ENCODE assay signal across 25 mouse cellular contexts in the genomic region with DNA sequence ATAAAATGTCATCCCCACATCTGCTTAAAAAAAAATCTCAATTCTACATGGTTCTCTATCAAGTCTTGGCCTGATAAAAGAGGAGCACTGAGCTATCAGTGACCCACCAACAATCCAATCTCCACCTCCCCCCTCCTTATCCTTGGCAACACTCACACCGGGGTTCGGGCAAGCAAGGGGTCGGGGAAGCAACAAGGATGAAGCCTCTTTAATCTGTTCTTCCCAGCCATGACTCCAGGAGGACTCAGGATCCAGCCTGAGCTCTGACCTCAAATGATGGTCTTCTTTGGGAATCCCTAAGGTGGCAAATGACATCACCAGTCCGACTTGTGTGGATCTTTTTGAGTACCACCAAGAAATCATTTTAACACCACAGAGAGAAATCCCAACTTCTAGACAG.
"Had no signal": no experiment of that assay in that cellular context is flagged by ENCODE, and none has a peak within 500 bp of the region (broad histone marks: within the 10 kb centered on the region; RNA-seq: fewer than 3 reads in every experiment).

No protein-coding gene starts in this region.

- DNase-seq: heart, postnatal 10 days; heart, postnatal 36 days; kidney, adult 11 months; kidney, adult 18-20 months; kidney, adult 2 months; kidney, adult 9 months; kidney, postnatal 14 days; kidney, postnatal 25 days; kidney, postnatal 36 days; kidney, postnatal 4 days; layer of hippocampus, adult 9-11 months; layer of hippocampus, postnatal 36 days had no signal

- H3K27me3 ChIP-seq: heart, embryonic 12.5 days; heart, embryonic 13.5 days; heart, embryonic 15.5 days; hindbrain, embryonic 12.5 days; hindbrain, embryonic 13.5 days; hindbrain, embryonic 15.5 days; intestine, embryonic 15.5 days; kidney, embryonic 15.5 days had no signal

- H3K4me1 ChIP-seq: heart, embryonic 12.5 days; heart, embryonic 13.5 days; heart, embryonic 15.5 days; hindbrain, embryonic 12.5 days; hindbrain, embryonic 15.5 days; intestine, embryonic 15.5 days had no signal

- H3K9me3 ChIP-seq: heart, embryonic 12.5 days; heart, embryonic 13.5 days; heart, embryonic 15.5 days; hindbrain, embryonic 12.5 days; hindbrain, embryonic 13.5 days; hindbrain, embryonic 15.5 days; intestine, embryonic 15.5 days; kidney, embryonic 15.5 days had no signal

- H3K9ac ChIP-seq: heart, embryonic 12.5 days; heart, embryonic 13.5 days; heart, embryonic 15.5 days; hindbrain, embryonic 12.5 days; hindbrain, embryonic 13.5 days; hindbrain, embryonic 14.5 days; hindbrain, embryonic 15.5 days; intestine, embryonic 15.5 days; kidney, embryonic 15.5 days had no signal

- H3K36me3 ChIP-seq: heart, embryonic 12.5 days; heart, embryonic 13.5 days; heart, embryonic 15.5 days; hindbrain, embryonic 12.5 days; hindbrain, embryonic 15.5 days; intestine, embryonic 15.5 days; kidney, embryonic 15.5 days had no signal

- H3K27ac ChIP-seq: heart, embryonic 13.5 days; heart, embryonic 15.5 days; hindbrain, embryonic 12.5 days; hindbrain, embryonic 13.5 days; hindbrain, embryonic 14.5 days; hindbrain, embryonic 15.5 days; hindbrain, postnatal 0 days; intestine, embryonic 15.5 days; kidney, embryonic 15.5 days; kidney, postnatal 0 days; layer of hippocampus, adult 2 months; left cerebral cortex, adult 2 months had no signal

- H3K4me3 ChIP-seq: heart, embryonic 12.5 days; heart, embryonic 13.5 days; heart, embryonic 15.5 days; hindbrain, embryonic 12.5 days; hindbrain, embryonic 13.5 days; hindbrain, embryonic 15.5 days; intestine, embryonic 15.5 days; kidney, embryonic 15.5 days; layer of hippocampus, adult 2 months; left cerebral cortex, adult 2 months had no signal
